Mouse (Mus musculus) layer of hippocampus, adult 11-12 months (tissue): ENCODE results near the gene Hist1h2ah.
A peak's percentile ranks its signal among the peaks of the same experiment; 100 is the strongest.
"Not testable (repeated sequence)": the region's sequence is repeated elsewhere in the genome, so short reads cannot be mapped to it uniquely, and the experiment has no call there.

Source experiments
- DNase-seq: peaks from one replicate; pipeline ENCODE4 v3.0.0; 2022; ENCODE audit warnings: low spot score

Gene Hist1h2ah

GRCm38 (mm10) chr13:22035267-22036148 is at the start of gene Hist1h2ah, which contains the start of gene Hist1h2bk:
Hist1h2ah (minus strand) TSS chr13:22035568.
Hist1h2bk (plus strand) TSS chr13:22035870.
- DNase-seq: peak; percentile 88

GRCm38 (mm10) chr13:22084140-22084539 is 48.8 kb upstream of the Hist1h2ah start, which contains the start of gene Vmn1r188:
Vmn1r188 (plus strand) TSS chr13:22084440.
- DNase-seq: not testable (repeated sequence)

- DNase-seq: no peak
These were observed 28.1 kb upstream of the Hist1h2ah start for GRCm38 (mm10) chr13:22063468-22063867.

- DNase-seq: no peak
These were observed 26.1 kb upstream of the Hist1h2ah start for GRCm38 (mm10) chr13:22061422-22061821.

GRCm38 (mm10) chr13:22053754-22054153 is 18.4 kb upstream of the Hist1h2ah start:
- DNase-seq: no peak

GRCm38 (mm10) chr13:22051523-22051859 is 16.1 kb upstream of the Hist1h2ah start:
- DNase-seq: no peak

GRCm38 (mm10) chr13:22050591-22051522 is 15.5 kb upstream of the Hist1h2ah start:
- peak; percentile 87 for DNase-seq

GRCm38 (mm10) chr13:22049737-22050440 is 14.5 kb upstream of the Hist1h2ah start:
- no peak for DNase-seq

GRCm38 (mm10) chr13:22049041-22049440 is 13.7 kb upstream of the Hist1h2ah start:
- no peak for DNase-seq

GRCm38 (mm10) chr13:22045311-22045710 is 9.9 kb upstream of the Hist1h2ah start:
- no peak for DNase-seq

- DNase-seq: no peak
These were observed 9.2 kb upstream of the Hist1h2ah start for GRCm38 (mm10) chr13:22044432-22045155.

- DNase-seq: no peak
These were observed 8.4 kb upstream of the Hist1h2ah start for GRCm38 (mm10) chr13:22043503-22044431.

GRCm38 (mm10) chr13:22042568-22043502 is 7.5 kb upstream of the Hist1h2ah start, which contains the start of the genes Hist1h2ag and Hist1h2bj:
Hist1h2ag (minus strand) TSS chr13:22042944.
Hist1h2bj (plus strand) TSS chr13:22043214.
- peak; percentile 94 for DNase-seq

GRCm38 (mm10) chr13:22041651-22042567 is 6.5 kb upstream of the Hist1h2ah start:
- DNase-seq: no peak

GRCm38 (mm10) chr13:22041142-22041536 is 5.8 kb upstream of the Hist1h2ah start, which contains the start of gene Hist1h4i:
Hist1h4i (minus strand) TSS chr13:22041362.
- peak; percentile 97 for DNase-seq

- DNase-seq: no peak
These were observed 5.2 kb upstream of the Hist1h2ah start for GRCm38 (mm10) chr13:22040464-22041141.

GRCm38 (mm10) chr13:22039951-22040463 is 4.6 kb upstream of the Hist1h2ah start:
- DNase-seq: no peak
